Mouse (Mus musculus): ENCODE results near the gene 6030468B19Rik. TPM values are rescaled to one million over a fixed set of nuclear protein-coding genes. Genes with fewer than 3 reads are reported as not detected.

The 6030468B19Rik gene
- not detected for total RNA-seq (2021)
- long read RNA-seq, experiment 1 = 0 reads
- long read RNA-seq, experiment 2 = 0 reads

GRCm38 (mm10) chr11:117797511-117798159, at the start of gene 6030468B19Rik:
TSS of gene 6030468B19Rik (plus strand) at chr11:117797660.
- Histone ChIP-seq H3K27ac (no peak within 1 kb of the TSS), H3K4me3 (no peak within 1 kb of the TSS)
- intact Hi-C loops (cut with DNase I) = no loop called here
- DNase-seq = no peak
- TF ChIP-seq CTCF (IDR thresholded peaks at IDR 0.05) = no peak

- intact Hi-C loops (cut with DNase I) = no loop called here
- TF ChIP-seq CTCF (IDR thresholded peaks at IDR 0.05) = no peak
- H3K4me3 ChIP-seq = no peak overlapping the region
- H3K27ac ChIP-seq = peak overlapping the region; percentile 66
- peak; percentile 31 for DNase-seq
Observed at GRCm38 (mm10) chr11:117748628-117749027, 48.8 kb upstream of the 6030468B19Rik start.

GRCm38 (mm10) chr11:117749414-117749813, 48.0 kb upstream of the 6030468B19Rik start:
- Histone ChIP-seq H3K4me3 (no peak overlapping the region), H3K27ac (peak overlapping the region; percentile 66)
- peak; percentile 79 for DNase-seq
- TF ChIP-seq CTCF (IDR thresholded peaks at IDR 0.05) = no peak
- intact Hi-C loops (cut with DNase I) = no loop called here

GRCm38 (mm10) chr11:117751544-117751943, 45.9 kb upstream of the 6030468B19Rik start:
- Histone ChIP-seq H3K4me3 (no peak overlapping the region), H3K27ac (no peak overlapping the region)
- intact Hi-C loops (cut with DNase I) = no loop called here
- no peak for TF ChIP-seq CTCF (IDR thresholded peaks at IDR 0.05)
- no peak for DNase-seq

GRCm38 (mm10) chr11:117755891-117756290, 41.6 kb upstream of the 6030468B19Rik start:
- intact Hi-C loops (cut with DNase I) = no loop called here
- no peak for TF ChIP-seq CTCF (IDR thresholded peaks at IDR 0.05)
- H3K27ac ChIP-seq = no peak overlapping the region
- no peak overlapping the region for H3K4me3 ChIP-seq
- no peak for DNase-seq

GRCm38 (mm10) chr11:117759267-117759666, 38.2 kb upstream of the 6030468B19Rik start:
- H3K27ac ChIP-seq = peak overlapping the region; percentile 71
- intact Hi-C loops (cut with DNase I) = no loop called here
- no peak for TF ChIP-seq CTCF (IDR thresholded peaks at IDR 0.05)
- H3K4me3 ChIP-seq = no peak overlapping the region
- peak; percentile 79 for DNase-seq

- H3K4me3 ChIP-seq = no peak overlapping the region
- H3K27ac ChIP-seq = peak overlapping the region; percentile 40; the same call in 1 of the 2 replicates
- no peak for DNase-seq
- no peak for TF ChIP-seq CTCF (IDR thresholded peaks at IDR 0.05)
- intact Hi-C loops (cut with DNase I) = no loop called here
Observed at GRCm38 (mm10) chr11:117760374-117761119, 36.9 kb upstream of the 6030468B19Rik start.

- no peak overlapping the region for H3K4me3 ChIP-seq
- no peak overlapping the region for H3K27ac ChIP-seq
- intact Hi-C loops (cut with DNase I) = no loop called here
- DNase-seq = no peak
- no peak for TF ChIP-seq CTCF (IDR thresholded peaks at IDR 0.05)
Observed at GRCm38 (mm10) chr11:117761801-117762200, 35.7 kb upstream of the 6030468B19Rik start.

GRCm38 (mm10) chr11:117762246-117762645, 35.2 kb upstream of the 6030468B19Rik start:
- TF ChIP-seq CTCF (IDR thresholded peaks at IDR 0.05) = no peak
- intact Hi-C loops (cut with DNase I) = no loop called here
- DNase-seq = no peak
- Histone ChIP-seq H3K4me3 (no peak overlapping the region), H3K27ac (no peak overlapping the region)

- Histone ChIP-seq H3K4me3 (no peak overlapping the region), H3K27ac (no peak overlapping the region)
- intact Hi-C loops (cut with DNase I) = no loop called here
- no peak for TF ChIP-seq CTCF (IDR thresholded peaks at IDR 0.05)
- DNase-seq = no peak
Observed at GRCm38 (mm10) chr11:117764319-117764718, 33.1 kb upstream of the 6030468B19Rik start.

- no peak for TF ChIP-seq CTCF (IDR thresholded peaks at IDR 0.05)
- intact Hi-C loops (cut with DNase I) = no loop called here
- H3K4me3 ChIP-seq = no peak overlapping the region
- no peak overlapping the region for H3K27ac ChIP-seq
- DNase-seq = no peak
Observed at GRCm38 (mm10) chr11:117765361-117765760, 32.1 kb upstream of the 6030468B19Rik start.

GRCm38 (mm10) chr11:117766275-117766674, 31.2 kb upstream of the 6030468B19Rik start:
- intact Hi-C loops (cut with DNase I) = no loop called here
- Histone ChIP-seq H3K27ac (no peak overlapping the region), H3K4me3 (no peak overlapping the region)
- no peak for TF ChIP-seq CTCF (IDR thresholded peaks at IDR 0.05)
- DNase-seq = no peak

All from gastrocnemius, adult 2 months (tissue).